Mouse (Mus musculus) stomach, embryonic 16.5 days (tissue): Measurements from ENCODE around the gene Tlcd2. TPM values are rescaled to one million over a fixed set of nuclear protein-coding genes. Genes with fewer than 3 reads are reported as not detected.

Experiments
- ATAC-seq: fragments of 200-750 bp; cut with Nextera tagmentation; 2 replicates; pipeline ENCODE4 v1.8.0; 2017; ENCODE audit warnings: moderate number of reproducible peaks, moderate TSS enrichment; ENCODE audit not compliant: insufficient read depth, low FRiP score
- H3K27ac ChIP-seq: fragments of 300-500 bp; sonication (generic); 2 replicates; pipeline ENCODE4 v1.5.1; 2014; ENCODE audit warnings: low read length
- H3K27me3 ChIP-seq: fragments of 300-500 bp; sonication (generic); 2 replicates; pipeline ENCODE4 v1.6.1; 2014; ENCODE audit warnings: low read length, control low read depth, mixed read lengths; ENCODE audit not compliant: control insufficient read depth, insufficient read depth
- H3K36me3 ChIP-seq: fragments of 300-500 bp; sonication (generic); 2 replicates; pipeline ENCODE4 v1.6.1; 2014; ENCODE audit warnings: low read length; ENCODE audit not compliant: control insufficient read depth, insufficient read depth
- H3K4me1 ChIP-seq: fragments of 300-500 bp; sonication (generic); 2 replicates; pipeline ENCODE4 v1.6.1; 2014; ENCODE audit warnings: low read length, control low read depth, mixed read lengths; ENCODE audit not compliant: control insufficient read depth, insufficient read depth
- H3K4me2 ChIP-seq: fragments of 300-500 bp; sonication (generic); 2 replicates; pipeline ENCODE4 v1.6.1; 2014; ENCODE audit warnings: low read depth, low read length, mixed read lengths
- H3K4me3 ChIP-seq: fragments of 300-500 bp; sonication (generic); replicated peaks from 2 replicates; pipeline ENCODE4 v1.5.1; 2014; ENCODE audit warnings: mild to moderate bottlenecking, low read length
- H3K9ac ChIP-seq: fragments of 300-500 bp; sonication (generic); 2 replicates; pipeline ENCODE4 v1.6.1; 2014; ENCODE audit warnings: low read length
- H3K9me3 ChIP-seq: fragments of 300-500 bp; sonication (generic); replicated peaks from 2 replicates; pipeline ENCODE4 v1.6.1; 2016; ENCODE audit warnings: low read length, control low read depth; ENCODE audit not compliant: control insufficient read depth
- WGBS: fragments of 180-500 bp; shearing (Covaris S2); extraction: QIAGEN DNeasy Blood & Tissue Kit; methylation state at CpG from one replicate; pipeline ENCODE4 v1.1.7; 2014; 5-methylcytosine and 5-hydroxymethylcytosine counted together
- microRNA counts: library from miRNA; unstranded; fragments of <30 nt; microRNA quantifications from one replicate; lab custom pipeline; 2016
- microRNA-seq: library from miRNA; unstranded; fragments of <30 nt; microRNA quantifications from one replicate; pipeline ENCODE4, GENCODE M21; 2016
- polyA plus RNA-seq: library from polyadenylated mRNA; unstranded; fragments of >200 nt; fragmentation: Nextera tagmentation; extraction: Ambion mirVana; gene quantifications from 2 replicates; pipeline ENCODE4 v1.2.1, GENCODE M21; 2015

Tlcd2 gene
- polyA plus RNA-seq, 1 experiment from 2014 or later = 22.7 TPM

- Histone ChIP-seq H3K4me1 (peaks cover 15% of the 10 kb centered on the region), H3K4me3 (no peak overlapping the region), H3K4me2 (no peak overlapping the region), H3K36me3 (peaks cover 15% of the 10 kb centered on the region), H3K9ac (no peak overlapping the region), H3K27me3 (no peaks in the 10 kb centered on the region), H3K27ac (no peak overlapping the region), H3K9me3 (no peaks in the 10 kb centered on the region)
- ATAC-seq = no peak
- 84% methylated on average over 9 of the region's 9 CpGs for WGBS
Observed at GRCm38 (mm10) chr11:75512301-75513018, 50.9 kb downstream of the Tlcd2 start.

GRCm38 (mm10) chr11:75513336-75513735 lies 51.8 kb downstream of the Tlcd2 start, which contains the start of gene Scarf1:
Gene Scarf1 (plus strand): TSS chr11:75513540.
- H3K9ac ChIP-seq = peak within 1 kb of the TSS; percentile 40; the same call in 1 of the 2 replicates
- 0 out of 2 replicates have a peak within 1 kb of the TSS, but pooled peaks have one; percentile 6 for H3K4me2 ChIP-seq
- no peaks in the 10 kb centered on the region for H3K27me3 ChIP-seq
- 58% methylated on average over 8 of the region's 8 CpGs for WGBS
- H3K27ac ChIP-seq = no peak within 1 kb of the TSS
- H3K9me3 ChIP-seq = no peaks in the 10 kb centered on the region
- peaks cover 15% of the 10 kb centered on the region for H3K4me1 ChIP-seq
- H3K4me3 ChIP-seq = peak within 1 kb of the TSS; percentile 6; the same call in 1 of the 2 replicates
- peaks cover 7% of the 10 kb centered on the region for H3K36me3 ChIP-seq
- no peak for ATAC-seq

GRCm38 (mm10) chr11:75515186-75515585 lies 53.7 kb downstream of the Tlcd2 start:
- no peak for ATAC-seq
- Histone ChIP-seq H3K36me3 (no peaks in the 10 kb centered on the region), H3K4me3 (no peak overlapping the region), H3K9me3 (no peaks in the 10 kb centered on the region), H3K27me3 (no peaks in the 10 kb centered on the region), H3K9ac (no peak overlapping the region), H3K4me1 (no peaks in the 10 kb centered on the region; the same call in 1 of the 2 replicates), H3K4me2 (no peak overlapping the region), H3K27ac (no peak overlapping the region)
- 94% methylated on average over 25 of the region's 25 CpGs for WGBS

- no peak overlapping the region for H3K4me2 ChIP-seq
- no peak overlapping the region for H3K9ac ChIP-seq
- H3K27me3 ChIP-seq = no peaks in the 10 kb centered on the region
- no peaks in the 10 kb centered on the region for H3K4me1 ChIP-seq
- H3K4me3 ChIP-seq = no peak overlapping the region
- no peak overlapping the region for H3K27ac ChIP-seq
- no peaks in the 10 kb centered on the region for H3K36me3 ChIP-seq
- WGBS = 66% methylated on average over 15 of the region's 15 CpGs
- ATAC-seq = no peak
- H3K9me3 ChIP-seq = no peaks in the 10 kb centered on the region
Observed at GRCm38 (mm10) chr11:75519834-75520633, 58.5 kb downstream of the Tlcd2 start.

MicroRNAs encoded within 50 kb of the gene (microRNA counts, 519-probe panel; counts per million panel counts)
- 3,817 counts per million, percentile 89 among the panel's probes with 10 or more counts for microRNA mmu-miR-22 (lab: Ali Mortazavi, UCI)

Small RNA genes within 50 kb of the gene (microRNA-seq; reads per million reads assigned to microRNA genes)
- 4,425 reads per million, percentile 90 among the genes with 10 or more reads in this experiment for gene Mir22

Other genes with a start within 250 kb of the Tlcd2 start
- 111 and 112 TPM in 2 replicates for gene Rpa1, start 113.4 kb upstream of the Tlcd2 start, polyA plus RNA-seq
- gene Smyd4, start 113.3 kb upstream of the Tlcd2 start, polyA plus RNA-seq = 8.1 and 9.8 TPM in 2 replicates
- 60.2 and 72.8 TPM in 2 replicates for gene Serpinf1, start 39.0 kb upstream of the Tlcd2 start, polyA plus RNA-seq
- 65.3 and 68.3 TPM in 2 replicates for gene Serpinf2, start 22.1 kb upstream of the Tlcd2 start, polyA plus RNA-seq
- 6.8 and 7.0 TPM in 2 replicates for gene Wdr81, start 7.0 kb upstream of the Tlcd2 start, polyA plus RNA-seq
- 42.4 and 43.8 TPM in 2 replicates for gene Prpf8, start 25.1 kb downstream of the Tlcd2 start, polyA plus RNA-seq
- 1.4 and 1.7 TPM in 2 replicates for gene Rilp, start 48.4 kb downstream of the Tlcd2 start, polyA plus RNA-seq
- gene Scarf1, start 51.8 kb downstream of the Tlcd2 start, polyA plus RNA-seq = 6.2 and 6.7 TPM in 2 replicates
- 4.1 and 5.0 TPM in 2 replicates for gene Slc43a2, start 70.0 kb downstream of the Tlcd2 start, polyA plus RNA-seq
- gene Pitpna, start 126.4 kb downstream of the Tlcd2 start, polyA plus RNA-seq = 59.1 and 63.1 TPM in 2 replicates
- 20.6 and 24.2 TPM in 2 replicates for gene Inpp5k, start 169.3 kb downstream of the Tlcd2 start, polyA plus RNA-seq
- 70.5 and 74.3 TPM in 2 replicates for gene Myo1c, start 188.8 kb downstream of the Tlcd2 start, polyA plus RNA-seq
- gene Crk, start 217.5 kb downstream of the Tlcd2 start, polyA plus RNA-seq = 106 and 107 TPM in 2 replicates